Mouse (Mus musculus) limb, embryonic 14.5 days (tissue): ENCODE measurements around the gene Gart. TPM values are rescaled to one million over a fixed set of nuclear protein-coding genes. Genes with fewer than 3 reads are reported as not detected.

Experiments
- ATAC-seq: fragments of 200-750 bp; cut with Nextera tagmentation; 2 replicates; pipeline ENCODE4 v1.8.0; 2017; ENCODE audit warnings: low read depth, moderate number of reproducible peaks, moderate TSS enrichment; ENCODE audit not compliant: low FRiP score
- DNase-seq: peaks from one replicate; pipeline ENCODE4 v3.0.0-alpha.2; 2015; ENCODE audit warnings: low spot score
- H3K27ac ChIP-seq: fragments of 300-500 bp; sonication (generic); replicated peaks from 2 replicates; pipeline ENCODE4 v1.5.1; 2014; ENCODE audit warnings: low read depth, mild to moderate bottlenecking, low read length, moderate library complexity, mixed read lengths
- H3K27me3 ChIP-seq: fragments of 300-500 bp; sonication (generic); 2 replicates; pipeline ENCODE4 v1.6.1; 2014; ENCODE audit warnings: low read length, mixed read lengths; ENCODE audit not compliant: control insufficient read depth, insufficient read depth
- H3K36me3 ChIP-seq: fragments of 300-500 bp; sonication (generic); 2 replicates; pipeline ENCODE4 v1.6.1; 2014; ENCODE audit warnings: mild to moderate bottlenecking, low read length, moderate library complexity, mixed read lengths; ENCODE audit not compliant: control insufficient read depth, insufficient read depth
- H3K4me1 ChIP-seq: fragments of 300-500 bp; sonication (generic); 2 replicates; pipeline ENCODE4 v1.6.1; 2014; ENCODE audit warnings: antibody characterized with exemption, low read length, mixed read lengths; ENCODE audit not compliant: control insufficient read depth, insufficient read depth
- H3K4me2 ChIP-seq: fragments of 300-500 bp; sonication (generic); replicated peaks from 2 replicates; pipeline ENCODE4 v1.6.1; 2014; ENCODE audit warnings: low read depth, mild to moderate bottlenecking, low read length, moderate library complexity; ENCODE audit not compliant: severe bottlenecking
- H3K4me3 ChIP-seq: fragments of 300-500 bp; sonication (generic); replicated peaks from 2 replicates; pipeline ENCODE4 v1.5.1; 2014; ENCODE audit warnings: low read length
- H3K9ac ChIP-seq: fragments of 300-500 bp; sonication (generic); 2 replicates; pipeline ENCODE4 v1.6.1; 2014; ENCODE audit warnings: mild to moderate bottlenecking, low read depth, low read length, moderate library complexity; ENCODE audit not compliant: severe bottlenecking
- H3K9me3 ChIP-seq: fragments of 300-500 bp; sonication (generic); 2 replicates; pipeline ENCODE4 v1.6.1; 2016; ENCODE audit warnings: low read length; ENCODE audit not compliant: control insufficient read depth
- POLR2A ChIP-seq: fragments of 200-500 bp; IDR thresholded peaks from 2 replicates; pipeline ENCODE4 v1.8.0; 2012; ENCODE audit warnings: inconsistent platforms, mild to moderate bottlenecking, moderate library complexity, borderline replicate concordance; ENCODE audit not compliant: insufficient read depth, insufficient read length; ENCODE audit errors: extremely low read depth
- WGBS: fragments of 180-500 bp; shearing (Covaris S2); extraction: QIAGEN DNeasy Blood & Tissue Kit; methylation state at CpG from one replicate; pipeline ENCODE4 v1.1.7; 2014; 5-methylcytosine and 5-hydroxymethylcytosine counted together
- polyA plus RNA-seq, 2 experiments: library from polyadenylated mRNA; depleted of rRNA in 1 of 2; stranded (reverse) in 1 of 2; unstranded in 1 of 2; fragments of >200 nt; fragmentation: Nextera tagmentation in 1 of 2; extraction: Ambion mirVana in 1 of 2; gene quantifications; 2 replicates each; pipeline versions ENCODE4 v1.2.1 to v1.2.3; 2012 to 2014

Gart gene
- polyA plus RNA-seq, 2 experiments, result 64.5 to 89.6 TPM

- no peak for ATAC-seq
- no peaks in the 10 kb centered on the region for H3K9me3 ChIP-seq
- H3K4me3 ChIP-seq, result no peak overlapping the region
- H3K36me3 ChIP-seq, result no peaks in the 10 kb centered on the region
- 55% methylated on average over 3 of the region's 3 CpGs for WGBS
- H3K9ac ChIP-seq, result no peak overlapping the region
- H3K4me2 ChIP-seq, result no peak overlapping the region
- no peak for DNase-seq
- TF ChIP-seq POLR2A, result no peak
- no peak overlapping the region for H3K27ac ChIP-seq
- no peaks in the 10 kb centered on the region for H3K27me3 ChIP-seq
- peaks cover 3% of the 10 kb centered on the region; the same call in 1 of the 2 replicates for H3K4me1 ChIP-seq
These were observed 53.5 kb downstream of the Gart start for GRCm38 (mm10) chr16:91593262-91593661.

- no peak for TF ChIP-seq POLR2A
- WGBS, result 63% methylated on average over 8 of the region's 8 CpGs
- H3K27ac ChIP-seq, result no peak overlapping the region
- no peak overlapping the region for H3K4me3 ChIP-seq
- H3K9ac ChIP-seq, result no peak overlapping the region
- no peaks in the 10 kb centered on the region for H3K27me3 ChIP-seq
- no peak overlapping the region for H3K4me2 ChIP-seq
- no peaks in the 10 kb centered on the region for H3K9me3 ChIP-seq
- no peaks in the 10 kb centered on the region for H3K36me3 ChIP-seq
- no peak for ATAC-seq
- DNase-seq, result no peak
- peaks cover 3% of the 10 kb centered on the region; the same call in 1 of the 2 replicates for H3K4me1 ChIP-seq
These were observed 54.6 kb downstream of the Gart start for GRCm38 (mm10) chr16:91592162-91592561.

GRCm38 (mm10) chr16:91588703-91589102, 58.0 kb downstream of the Gart start:
- no peak overlapping the region for H3K27ac ChIP-seq
- TF ChIP-seq POLR2A, result no peak
- no peak for ATAC-seq
- no peaks in the 10 kb centered on the region for H3K4me1 ChIP-seq
- H3K36me3 ChIP-seq, result 0 out of 2 replicates have a peak, but pooled peaks cover 5% of the 10 kb centered on the region
- no peak overlapping the region for H3K9ac ChIP-seq
- no peak for DNase-seq
- 93% methylated on average over 3 of the region's 3 CpGs for WGBS
- H3K4me2 ChIP-seq, result no peak overlapping the region
- H3K27me3 ChIP-seq, result no peaks in the 10 kb centered on the region
- no peak overlapping the region for H3K4me3 ChIP-seq
- no peaks in the 10 kb centered on the region for H3K9me3 ChIP-seq

- DNase-seq, result no peak
- Histone ChIP-seq H3K4me2 (no peak overlapping the region), H3K27me3 (no peaks in the 10 kb centered on the region), H3K36me3 (peaks cover 5% of the 10 kb centered on the region; the same call in 1 of the 2 replicates), H3K9ac (no peak overlapping the region), H3K9me3 (no peaks in the 10 kb centered on the region), H3K27ac (no peak overlapping the region), H3K4me1 (no peaks in the 10 kb centered on the region), H3K4me3 (no peak overlapping the region)
- no peak for ATAC-seq
- no peak for TF ChIP-seq POLR2A
- WGBS, result 64% methylated on average over 6 of the region's 6 CpGs
These were observed 58.9 kb downstream of the Gart start for GRCm38 (mm10) chr16:91587730-91588453.

- Histone ChIP-seq H3K27me3 (no peaks in the 10 kb centered on the region), H3K4me1 (no peaks in the 10 kb centered on the region), H3K4me3 (no peak overlapping the region), H3K36me3 (peaks cover 9% of the 10 kb centered on the region; the same call in 1 of the 2 replicates), H3K27ac (no peak overlapping the region), H3K4me2 (no peak overlapping the region), H3K9me3 (no peaks in the 10 kb centered on the region), H3K9ac (no peak overlapping the region)
- WGBS, result 90% methylated on average over 6 of the region's 6 CpGs
- DNase-seq, result no peak
- no peak for ATAC-seq
- TF ChIP-seq POLR2A, result no peak
These were observed 60.5 kb downstream of the Gart start for GRCm38 (mm10) chr16:91586244-91586643.
